Mouse (Mus musculus): ENCODE measurements around the gene Ppt2.

Ppt2 gene

GRCm38 (mm10) chr17:34587423-34587811 is 40.9 kb downstream of the Ppt2 start:
- peak; percentile 98 for DNase-seq (ENCODE audit: low spot score)

GRCm38 (mm10) chr17:34586796-34587422 is 41.4 kb downstream of the Ppt2 start:
- peak; percentile 91 for DNase-seq (ENCODE audit: low spot score)

- no peak for DNase-seq (ENCODE audit: low spot score)
Measured at GRCm38 (mm10) chr17:34585877-34586771, 42.2 kb downstream of the Ppt2 start.

GRCm38 (mm10) chr17:34585121-34585520 is 43.2 kb downstream of the Ppt2 start:
- DNase-seq (ENCODE audit: low spot score) = no peak

GRCm38 (mm10) chr17:34583819-34584218 is 44.5 kb downstream of the Ppt2 start:
- no peak for DNase-seq (ENCODE audit: low spot score)

GRCm38 (mm10) chr17:34583397-34583796 is 44.9 kb downstream of the Ppt2 start:
- DNase-seq (ENCODE audit: low spot score) = no peak

- no peak for DNase-seq (ENCODE audit: low spot score)
Measured at GRCm38 (mm10) chr17:34582528-34582927, 45.8 kb downstream of the Ppt2 start.

GRCm38 (mm10) chr17:34578070-34578469 is 50.2 kb downstream of the Ppt2 start:
- no peak for DNase-seq (ENCODE audit: low spot score)

- DNase-seq (ENCODE audit: low spot score) = no peak
Measured at GRCm38 (mm10) chr17:34576577-34576976, 51.7 kb downstream of the Ppt2 start.

GRCm38 (mm10) chr17:34572361-34572760 is 55.9 kb downstream of the Ppt2 start:
- no peak for DNase-seq (ENCODE audit: low spot score)

- DNase-seq (ENCODE audit: low spot score) = no peak
Measured at GRCm38 (mm10) chr17:34571875-34572274, 56.4 kb downstream of the Ppt2 start.

GRCm38 (mm10) chr17:34569919-34570318 is 58.4 kb downstream of the Ppt2 start:
- no peak for DNase-seq (ENCODE audit: low spot score)

- DNase-seq (ENCODE audit: low spot score) = no peak
Measured at GRCm38 (mm10) chr17:34568421-34568820, 59.9 kb downstream of the Ppt2 start.

GRCm38 (mm10) chr17:34567311-34567710 is 61.0 kb downstream of the Ppt2 start:
- DNase-seq (ENCODE audit: low spot score) = no peak
